Mouse (Mus musculus) intestine, embryonic 14.5 days (tissue): ENCODE data around the gene Evx2. TPM values are rescaled to one million over a fixed set of nuclear protein-coding genes. Genes with fewer than 3 reads are reported as not detected.

Source experiments
- ATAC-seq: fragments of 200-750 bp; cut with Nextera tagmentation; replicated peaks from 2 replicates; pipeline ENCODE4 v1.8.0; 2017; ENCODE audit warnings: low read depth, moderate number of reproducible peaks, moderate TSS enrichment, moderate library complexity; ENCODE audit not compliant: low FRiP score, low TSS enrichment
- DNase-seq: peaks from one replicate; pipeline ENCODE4 v3.0.0-alpha.2; 2018; ENCODE audit warnings: low spot score
- H3K27ac ChIP-seq: fragments of 300-500 bp; sonication (generic); 2 replicates; pipeline ENCODE4 v1.5.1; 2014; ENCODE audit warnings: low read depth, mild to moderate bottlenecking, control low read depth
- H3K27me3 ChIP-seq: fragments of 300-500 bp; sonication (generic); replicated peaks from 2 replicates; pipeline ENCODE4 v1.6.1; 2014; ENCODE audit warnings: low read length, control low read depth; ENCODE audit not compliant: control insufficient read depth, insufficient read depth
- H3K36me3 ChIP-seq: fragments of 300-500 bp; sonication (generic); 2 replicates; pipeline ENCODE4 v1.6.1; 2014; ENCODE audit warnings: low read length, control low read depth; ENCODE audit not compliant: control insufficient read depth, insufficient read depth
- H3K4me1 ChIP-seq: fragments of 300-500 bp; sonication (generic); replicated peaks from 2 replicates; pipeline ENCODE4 v1.6.1; 2014; ENCODE audit warnings: low read length, control low read depth, mixed read lengths; ENCODE audit not compliant: control insufficient read depth, insufficient read depth
- H3K4me2 ChIP-seq: fragments of 300-500 bp; sonication (generic); 2 replicates; pipeline ENCODE4 v1.6.1; 2014; ENCODE audit warnings: low read length
- H3K4me3 ChIP-seq: fragments of 300-500 bp; sonication (generic); 2 replicates; pipeline ENCODE4 v1.5.1; 2014; ENCODE audit warnings: low read depth, low read length, control low read depth, mixed read lengths
- H3K9ac ChIP-seq: fragments of 300-500 bp; sonication (generic); 2 replicates; pipeline ENCODE4 v1.6.1; 2014; ENCODE audit warnings: mild to moderate bottlenecking, low read length
- H3K9me3 ChIP-seq: fragments of 300-500 bp; sonication (generic); 2 replicates; pipeline ENCODE4 v1.6.1; 2016; ENCODE audit warnings: low read length, control low read depth; ENCODE audit not compliant: control insufficient read depth
- WGBS: fragments of 180-500 bp; shearing (Covaris S2); extraction: QIAGEN DNeasy Blood & Tissue Kit; methylation state at CpG from one replicate; pipeline ENCODE4 v1.1.7; 2014; 5-methylcytosine and 5-hydroxymethylcytosine counted together
- polyA plus RNA-seq: library from polyadenylated mRNA; unstranded; fragments of >200 nt; fragmentation: Nextera tagmentation; extraction: Ambion mirVana; gene quantifications from 2 replicates; pipeline ENCODE4 v1.2.1, GENCODE M21; 2014

Evx2 gene
- polyA plus RNA-seq, 1 experiment from 2014 or later: not detected

DNA sequence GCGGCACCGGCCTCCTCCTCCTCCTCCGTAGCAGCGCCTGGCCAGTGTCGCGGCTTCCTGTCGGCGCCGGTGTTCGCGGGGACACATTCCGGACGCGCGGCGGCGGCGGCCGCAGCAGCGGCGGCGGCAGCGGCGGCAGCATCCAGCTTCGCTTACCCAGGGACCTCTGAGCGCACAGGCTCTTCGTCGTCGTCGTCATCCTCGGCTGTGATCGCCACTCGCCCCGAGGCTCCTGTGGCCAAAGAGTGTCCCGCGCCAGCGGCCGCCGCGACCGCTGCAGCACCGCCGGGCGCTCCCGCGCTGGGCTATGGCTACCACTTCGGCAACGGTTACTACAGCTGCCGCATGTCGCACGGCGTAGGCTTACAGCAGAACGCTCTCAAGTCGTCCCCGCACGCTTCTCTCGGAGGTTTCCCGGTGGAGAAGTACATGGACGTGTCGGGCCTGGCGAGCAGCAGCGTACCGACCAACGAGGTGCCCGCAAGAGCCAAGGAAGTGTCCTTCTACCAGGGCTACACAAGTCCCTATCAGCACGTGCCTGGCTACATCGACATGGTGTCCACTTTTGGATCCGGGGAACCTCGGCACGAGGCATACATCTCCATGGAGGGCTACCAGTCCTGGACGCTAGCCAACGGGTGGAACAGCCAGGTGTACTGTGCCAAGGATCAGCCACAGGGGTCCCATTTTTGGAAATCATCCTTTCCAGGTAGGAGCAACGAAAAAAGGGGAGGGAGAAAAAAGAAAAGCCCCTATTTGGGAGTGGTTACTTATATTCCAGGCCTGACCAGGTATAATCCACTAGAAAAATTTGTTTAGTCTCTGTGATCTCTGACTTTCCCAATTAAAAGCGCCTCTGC is 9.2 kb upstream of the Evx2 start:
- Histone ChIP-seq H3K4me2 (peak overlapping the region; percentile 54), H3K27me3 (peaks cover 100% of the 10 kb centered on the region), H3K9me3 (no peaks in the 10 kb centered on the region), H3K4me3 (peak overlapping the region; percentile 37), H3K27ac (no peak overlapping the region), H3K4me1 (peaks cover 6% of the 10 kb centered on the region; the same call in 1 of the 2 replicates), H3K36me3 (no peaks in the 10 kb centered on the region), H3K9ac (peak overlapping the region; percentile 25; the same call in 1 of the 2 replicates)
- WGBS: under 1% methylated on average over 68 of the region's 74 CpGs
- peak; percentile 81 for DNase-seq
- ATAC-seq: peak; percentile 26

DNA sequence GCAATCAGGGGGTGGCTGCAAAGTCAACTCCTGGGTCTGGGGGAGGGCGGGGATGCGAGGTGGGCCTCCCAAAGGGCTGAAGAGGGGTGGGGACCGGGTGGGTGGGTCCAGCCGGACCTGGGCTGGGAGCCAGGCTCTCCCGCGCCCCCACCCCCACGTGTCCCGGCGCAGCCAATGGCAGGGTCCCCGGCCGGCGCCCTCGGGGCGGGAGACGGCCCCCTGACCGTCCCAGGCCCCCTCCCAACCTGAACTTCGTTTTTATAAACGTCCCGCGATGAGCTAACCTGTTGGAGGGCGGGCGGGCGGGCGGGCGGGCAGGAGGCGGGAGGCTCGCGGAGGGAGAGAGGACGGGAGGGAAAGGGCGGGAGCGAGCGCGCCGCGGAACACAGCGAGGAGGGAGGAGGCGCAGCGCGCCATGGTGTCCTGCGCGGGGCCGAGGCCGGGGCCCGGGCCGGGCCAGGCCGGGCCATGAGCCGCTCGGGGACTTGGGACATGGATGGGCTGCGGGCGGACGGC is 8.5 kb upstream of the Evx2 start, which contains the start of gene Hoxd13:
Gene Hoxd13, plus strand, starts transcription at position 469 of the 516 bp plus-strand sequence.
- no peak within 1 kb of the TSS for H3K27ac ChIP-seq
- ATAC-seq (peak; percentile 70), DNase-seq (peak; percentile 68)
- H3K4me2 ChIP-seq: peak within 1 kb of the TSS; percentile 54
- no peaks in the 10 kb centered on the region for H3K36me3 ChIP-seq
- peak within 1 kb of the TSS; percentile 37 for H3K4me3 ChIP-seq
- peaks cover 6% of the 10 kb centered on the region; the same call in 1 of the 2 replicates for H3K4me1 ChIP-seq
- peaks cover 100% of the 10 kb centered on the region for H3K27me3 ChIP-seq
- no peaks in the 10 kb centered on the region for H3K9me3 ChIP-seq
- peak within 1 kb of the TSS; percentile 25; the same call in 1 of the 2 replicates for H3K9ac ChIP-seq
- under 1% methylated on average over 35 of the region's 51 CpGs for WGBS

DNA sequence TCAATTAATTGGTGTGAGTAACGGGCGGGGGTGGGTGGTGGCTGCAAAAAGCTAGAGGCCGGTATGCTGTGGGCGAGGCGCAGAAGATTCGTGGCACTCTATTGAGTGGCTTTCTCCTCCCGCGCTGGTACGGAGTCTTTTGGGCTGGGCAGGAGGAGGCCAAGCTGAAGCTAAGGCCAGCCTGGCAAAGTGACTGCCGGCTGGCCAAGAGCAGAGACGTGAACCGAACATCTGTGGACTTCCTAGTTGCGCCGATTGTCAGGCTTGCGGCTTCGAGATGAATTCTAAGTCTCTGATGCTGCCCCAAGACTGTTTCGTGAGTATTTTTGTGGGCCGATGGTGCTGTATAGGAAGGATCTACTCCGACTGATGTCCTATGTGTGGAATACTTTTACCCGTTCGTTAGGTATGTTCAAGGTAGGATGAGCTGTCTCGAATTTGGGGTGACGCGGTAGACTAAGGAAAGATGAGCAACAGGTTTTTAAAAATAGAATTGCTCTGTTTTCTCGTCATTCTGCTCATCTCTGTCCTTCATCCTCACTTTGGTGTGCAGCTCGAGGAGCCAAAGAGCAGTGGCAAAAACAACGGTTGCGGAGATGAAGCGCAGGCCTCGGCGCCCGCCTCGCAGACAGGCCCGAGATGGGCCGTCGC is 8.0 kb upstream of the Evx2 start:
- H3K36me3 ChIP-seq: no peaks in the 10 kb centered on the region
- H3K9me3 ChIP-seq: no peaks in the 10 kb centered on the region
- no peak overlapping the region for H3K27ac ChIP-seq
- no peak overlapping the region for H3K4me3 ChIP-seq
- no peak for ATAC-seq
- peaks cover 6% of the 10 kb centered on the region; the same call in 1 of the 2 replicates for H3K4me1 ChIP-seq
- no peak overlapping the region; the same call in 1 of the 2 replicates for H3K4me2 ChIP-seq
- WGBS: 1% methylated on average over 36 of the region's 36 CpGs
- H3K27me3 ChIP-seq: peaks cover 100% of the 10 kb centered on the region
- peak; percentile 76 for DNase-seq
- no peak overlapping the region for H3K9ac ChIP-seq

DNA sequence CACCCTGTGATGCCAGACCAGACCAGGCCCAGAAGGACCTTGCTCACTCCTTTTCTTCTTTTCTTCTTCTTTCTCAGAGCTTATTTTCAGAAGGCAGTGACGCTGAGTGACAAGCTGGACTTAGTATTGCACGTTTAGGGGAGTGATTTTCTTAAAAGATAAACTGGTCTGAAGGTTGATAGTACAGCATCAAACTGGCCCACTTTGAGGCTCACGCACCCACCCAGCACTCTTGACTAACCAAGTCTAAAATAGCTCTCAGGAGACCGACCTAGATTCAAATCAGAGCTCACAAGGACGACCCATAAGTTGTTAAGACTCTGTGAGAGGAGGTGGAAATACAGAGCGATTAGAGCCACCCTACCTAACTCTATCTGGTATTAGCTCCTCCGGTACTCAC is 7.1 kb upstream of the Evx2 start:
- Histone ChIP-seq H3K36me3 (no peaks in the 10 kb centered on the region), H3K9ac (no peak overlapping the region), H3K4me1 (peaks cover 6% of the 10 kb centered on the region; the same call in 1 of the 2 replicates), H3K9me3 (no peaks in the 10 kb centered on the region), H3K4me3 (no peak overlapping the region), H3K4me2 (no peak overlapping the region), H3K27me3 (peaks cover 100% of the 10 kb centered on the region), H3K27ac (no peak overlapping the region)
- ATAC-seq: no peak
- 4% methylated on average over 7 of the region's 7 CpGs for WGBS
- peak; percentile 55 for DNase-seq

DNA sequence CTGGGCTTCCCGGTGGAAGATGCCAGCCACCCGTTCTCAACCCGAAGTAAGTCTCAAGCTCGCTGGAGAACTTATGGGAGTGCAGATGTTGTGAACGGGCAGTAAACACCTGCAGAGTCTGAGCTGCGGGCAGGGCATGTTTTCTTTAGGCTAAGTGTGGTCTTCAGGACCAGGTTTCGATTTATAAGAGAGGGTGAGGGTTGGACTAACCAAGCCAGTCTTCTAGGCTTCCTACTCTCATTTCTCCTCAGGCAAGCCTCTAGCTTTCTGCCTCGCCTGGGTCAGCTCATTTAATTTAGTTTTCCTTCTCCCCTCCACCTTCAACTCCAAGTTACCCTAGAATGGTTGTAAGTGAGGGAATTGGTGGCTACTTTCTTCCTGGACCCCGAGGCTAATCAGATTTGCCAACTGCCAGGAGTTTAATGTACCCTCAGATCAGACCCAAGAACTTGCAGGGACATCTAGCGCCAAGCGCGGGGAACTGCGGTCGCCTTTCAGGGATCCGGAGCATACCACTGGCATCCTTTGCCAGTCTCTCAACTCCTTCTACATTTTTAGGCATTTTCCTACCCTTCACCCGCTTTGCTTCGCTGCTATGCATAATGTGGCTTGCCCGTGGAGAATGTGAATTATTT is 4.1 kb upstream of the Evx2 start:
- Histone ChIP-seq H3K27ac (no peak overlapping the region), H3K36me3 (no peaks in the 10 kb centered on the region), H3K9me3 (no peaks in the 10 kb centered on the region), H3K4me2 (no peak overlapping the region), H3K9ac (no peak overlapping the region), H3K27me3 (peaks cover 100% of the 10 kb centered on the region), H3K4me1 (peaks cover 6% of the 10 kb centered on the region), H3K4me3 (no peak overlapping the region)
- ATAC-seq (no peak), DNase-seq (peak; percentile 73)
- 5% methylated on average over 18 of the region's 18 CpGs for WGBS

DNA sequence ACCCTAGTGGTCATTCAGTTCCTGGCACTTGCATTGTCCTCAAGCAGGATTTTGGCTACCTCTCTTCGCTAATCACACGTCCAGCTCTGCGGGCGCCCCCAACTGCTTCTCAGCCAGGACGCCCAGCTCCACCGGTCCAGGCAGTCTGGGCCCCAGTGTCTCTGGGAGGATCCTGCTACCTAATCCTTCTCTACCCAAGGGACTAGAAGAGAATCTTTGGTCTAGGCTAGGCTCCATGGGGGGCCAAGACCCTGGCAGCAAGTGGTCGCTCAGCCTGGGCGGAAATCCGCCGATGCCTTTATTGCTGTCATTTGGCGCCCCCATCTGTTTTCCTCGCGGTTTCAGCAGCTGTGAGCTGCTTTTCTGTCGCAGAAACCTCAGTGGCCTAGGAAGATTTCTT is 2.3 kb upstream of the Evx2 start:
- Histone ChIP-seq H3K4me1 (no peaks in the 10 kb centered on the region; the same call in 1 of the 2 replicates), H3K27ac (no peak overlapping the region), H3K4me2 (peak overlapping the region; percentile 39), H3K4me3 (peak overlapping the region; percentile 21), H3K36me3 (no peaks in the 10 kb centered on the region), H3K27me3 (peaks cover 100% of the 10 kb centered on the region), H3K9ac (no peak overlapping the region), H3K9me3 (no peaks in the 10 kb centered on the region)
- WGBS: 1% methylated on average over 14 of the region's 14 CpGs
- ATAC-seq (no peak), DNase-seq (peak; percentile 87)

DNA sequence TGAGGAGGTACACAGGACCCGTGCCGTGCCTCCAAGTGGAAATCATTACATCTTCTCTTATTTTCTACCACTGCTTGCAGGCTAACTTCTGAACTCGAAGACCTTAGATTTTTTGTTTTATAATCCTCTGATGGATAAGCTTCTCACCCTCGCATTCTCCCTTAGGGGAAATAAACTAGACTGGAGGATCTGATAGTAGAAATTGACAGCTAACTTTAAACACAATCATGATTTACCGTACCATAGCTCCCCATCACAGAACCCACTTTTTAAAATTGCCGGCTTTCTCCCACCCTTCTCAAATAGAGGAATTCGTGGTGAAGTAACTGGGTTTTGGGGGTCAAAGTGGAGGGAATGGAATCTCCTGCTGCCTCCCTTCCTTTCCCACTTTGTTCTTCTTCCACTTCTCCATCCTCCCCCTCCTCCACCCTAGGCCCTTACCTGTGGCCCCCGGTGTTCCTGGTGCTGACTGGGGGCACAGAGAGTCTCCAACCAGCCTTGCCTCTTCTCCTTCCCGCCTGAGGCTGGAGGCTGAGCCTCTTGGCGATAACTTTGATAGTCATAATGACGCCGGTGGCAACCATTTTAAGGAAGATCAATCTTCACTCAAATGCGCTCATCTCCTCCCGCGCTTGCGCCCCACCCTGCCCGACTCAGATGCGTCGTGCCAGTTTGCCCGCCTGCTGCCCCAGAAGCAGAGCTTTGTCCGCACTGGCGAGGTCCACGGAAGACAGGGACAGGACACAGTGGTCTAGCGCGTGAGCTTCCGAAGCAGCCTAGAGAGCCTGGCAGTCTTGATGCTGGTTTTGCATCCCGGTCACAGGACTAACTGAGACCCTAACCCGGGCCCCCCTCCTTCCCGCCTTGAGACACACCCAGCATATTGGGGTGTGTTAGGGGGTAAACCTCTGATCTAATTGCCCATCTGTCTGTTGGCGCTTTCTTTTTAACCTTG is 1.3 kb upstream of the Evx2 start:
- no peak overlapping the region for H3K4me2 ChIP-seq

More for the DNA sequence above, 1.3 kb upstream of the Evx2 start:
- peaks cover 100% of the 10 kb centered on the region for H3K27me3 ChIP-seq
- no peak overlapping the region for H3K9ac ChIP-seq
- H3K36me3 ChIP-seq: no peaks in the 10 kb centered on the region
- peaks cover 5% of the 10 kb centered on the region for H3K4me1 ChIP-seq
- H3K4me3 ChIP-seq: no peak overlapping the region
- ATAC-seq (no peak), DNase-seq (peak; percentile 70)
- no peaks in the 10 kb centered on the region for H3K9me3 ChIP-seq
- no peak overlapping the region for H3K27ac ChIP-seq
- WGBS: 2% methylated on average over 30 of the region's 30 CpGs
